Mouse (Mus musculus) liver, embryonic 14.5 days (tissue): ENCODE results near the gene Camk2d.

Source experiments
- CTCF ChIP-seq: IDR thresholded peaks from 2 replicates; pipeline ENCODE4 v1.5.1; 2016; ENCODE audit warnings: antibody characterized with exemption, low read depth, control low read depth
- EP300 ChIP-seq: IDR thresholded peaks from 2 replicates; pipeline ENCODE4 v1.6.1; 2016; ENCODE audit warnings: antibody characterized with exemption, low read depth

DNA sequence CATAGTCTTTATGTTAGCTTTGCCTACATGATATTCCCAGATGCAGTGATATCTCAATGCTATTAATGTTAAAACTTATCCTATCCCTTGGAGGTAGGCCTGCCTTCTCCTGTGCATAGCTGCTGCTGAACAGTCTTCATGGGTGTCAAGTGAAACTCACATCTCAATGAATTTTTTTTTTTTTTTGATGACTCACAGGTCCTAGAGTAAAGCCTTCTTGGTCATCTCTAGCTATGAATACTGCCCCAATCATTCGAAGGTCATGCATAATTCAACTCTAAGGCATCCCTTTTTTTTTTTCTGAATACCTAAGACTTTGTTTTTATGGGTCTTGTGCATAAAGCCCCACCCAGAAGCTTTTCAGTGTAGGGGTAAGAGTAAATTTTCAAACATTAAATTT is 181.8 kb downstream of the Camk2d start:
- TF ChIP-seq CTCF = no peak
- TF ChIP-seq EP300 = no peak
